Mouse (Mus musculus) embryonic facial prominence, embryonic 11.5 days (tissue): Measurements from ENCODE around the gene H2-Q6. TPM values are rescaled to one million over a fixed set of nuclear protein-coding genes. Genes with fewer than 3 reads are reported as not detected.
A peak's percentile ranks its signal among the peaks of the same experiment; 100 is the strongest.
"Not testable (repeated sequence)": the region's sequence is repeated elsewhere in the genome, so short reads cannot be mapped to it uniquely, and the experiment has no call there.

Experiments used
- ATAC-seq: fragments of 200-750 bp; cut with Nextera tagmentation; replicated peaks from 2 replicates; pipeline ENCODE4 v1.8.0; 2017; ENCODE audit warnings: low read depth; ENCODE audit not compliant: insufficient number of reproducible peaks, low FRiP score, low TSS enrichment
- DNase-seq: peaks from one replicate; pipeline ENCODE4 v3.0.0-alpha.2; 2015; ENCODE audit warnings: low spot score
- H3K27ac ChIP-seq: fragments of 300-500 bp; sonication (generic); replicated peaks from 2 replicates; pipeline ENCODE4 v1.5.1; 2014; ENCODE audit warnings: mild to moderate bottlenecking, low read depth, low read length, control low read depth
- H3K27me3 ChIP-seq: fragments of 300-500 bp; sonication (generic); 2 replicates; pipeline ENCODE4 v1.6.1; 2014; ENCODE audit warnings: mild to moderate bottlenecking, low read length, moderate library complexity, mixed read lengths; ENCODE audit not compliant: control insufficient read depth, insufficient read depth
- H3K36me3 ChIP-seq: fragments of 300-500 bp; sonication (generic); replicated peaks from 2 replicates; pipeline ENCODE4 v1.6.1; 2014; ENCODE audit warnings: low read depth, mild to moderate bottlenecking, low read length, moderate library complexity, mixed read lengths; ENCODE audit not compliant: control insufficient read depth, insufficient read depth
- H3K4me1 ChIP-seq: fragments of 300-500 bp; sonication (generic); 2 replicates; pipeline ENCODE4 v1.6.1; 2014; ENCODE audit warnings: low read length, mixed read lengths; ENCODE audit not compliant: control insufficient read depth, insufficient read depth
- H3K4me2 ChIP-seq: fragments of 300-500 bp; sonication (generic); 2 replicates; pipeline ENCODE4 v1.6.1; 2014; ENCODE audit warnings: low read depth, mild to moderate bottlenecking, control low read depth, low read length, moderate library complexity
- H3K4me3 ChIP-seq: fragments of 300-500 bp; sonication (generic); 2 replicates; pipeline ENCODE4 v1.5.1; 2014; ENCODE audit warnings: low read depth, low read length, control low read depth
- H3K9ac ChIP-seq: fragments of 300-500 bp; sonication (generic); replicated peaks from 2 replicates; pipeline ENCODE4 v1.6.1; 2014; ENCODE audit warnings: mild to moderate bottlenecking, control low read depth, low read length
- H3K9me3 ChIP-seq: fragments of 300-500 bp; sonication (generic); replicated peaks from 2 replicates; pipeline ENCODE4 v1.6.1; 2016; ENCODE audit warnings: mild to moderate bottlenecking, low read length, inconsistent platforms, mixed read lengths; ENCODE audit not compliant: control insufficient read depth
- WGBS: fragments of 180-500 bp; shearing (Covaris S2); extraction: QIAGEN DNeasy Blood & Tissue Kit; methylation state at CpG from one replicate; pipeline ENCODE4 v1.1.7; 2014; 5-methylcytosine and 5-hydroxymethylcytosine counted together
- polyA plus RNA-seq: library from polyadenylated mRNA; unstranded; fragments of >200 nt; fragmentation: Nextera tagmentation; extraction: Ambion mirVana; gene quantifications from 2 replicates; pipeline ENCODE4 v1.2.1, GENCODE M21; 2014

The H2-Q6 gene
- polyA plus RNA-seq, 1 experiment from 2014 or later, result 0.74 TPM

DNA sequence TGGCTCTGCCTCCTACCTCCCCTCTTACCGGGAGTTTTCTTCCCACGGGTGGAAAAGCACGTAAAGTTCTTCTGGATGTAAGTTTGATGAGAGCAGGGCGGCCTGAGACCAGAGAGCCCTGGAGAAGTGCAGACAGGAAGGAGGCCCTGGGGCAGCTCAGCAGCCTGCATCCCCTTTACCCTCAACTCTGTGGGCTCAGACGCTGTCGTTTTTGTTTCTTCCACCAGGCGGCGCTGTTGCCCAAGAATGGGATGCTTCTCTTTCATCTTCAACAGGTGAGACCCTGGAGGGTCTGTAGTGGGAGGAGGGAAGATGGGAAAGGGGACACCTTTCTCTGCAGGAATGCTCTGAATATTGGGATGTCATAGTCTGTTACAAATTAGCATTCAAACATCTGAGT is 41.0 kb downstream of the H2-Q6 start:
- DNase-seq, result peak; percentile 64
- H3K9me3 ChIP-seq, H3K36me3 ChIP-seq, ATAC-seq, H3K27ac ChIP-seq, H3K4me2 ChIP-seq, H3K4me1 ChIP-seq, H3K4me3 ChIP-seq, H3K9ac ChIP-seq: not testable (repeated sequence)
- H3K27me3 ChIP-seq, result peaks cover 16% of the 10 kb centered on the region
- WGBS, result 7% methylated on average over 8 of the region's 8 CpGs

DNA sequence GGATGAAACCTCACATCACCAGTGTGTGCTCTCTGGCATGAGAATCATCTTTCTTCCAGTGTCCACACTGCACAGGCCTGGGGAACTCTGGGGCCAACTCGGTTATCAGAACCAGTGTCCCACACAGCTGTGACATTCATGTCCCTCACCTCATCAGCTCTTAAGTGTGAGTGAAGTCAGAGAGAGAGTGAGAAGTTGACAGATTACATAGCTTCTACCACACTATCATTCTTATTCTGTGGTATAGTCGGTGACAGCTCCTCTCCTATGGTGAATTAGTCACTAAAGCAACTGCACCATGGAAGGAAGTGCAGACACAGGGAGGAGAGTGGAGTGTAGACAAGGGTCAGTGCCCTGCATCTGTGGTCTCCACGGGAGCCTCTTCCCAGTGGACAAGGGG is 44.3 kb downstream of the H2-Q6 start:
- H3K27ac ChIP-seq, H3K9ac ChIP-seq, H3K4me3 ChIP-seq, DNase-seq, H3K4me1 ChIP-seq, ATAC-seq, H3K9me3 ChIP-seq, H3K36me3 ChIP-seq, H3K4me2 ChIP-seq: not testable (repeated sequence)
- H3K27me3 ChIP-seq, result peaks cover 19% of the 10 kb centered on the region
- 73% methylated on average over 3 of the region's 3 CpGs for WGBS

DNA sequence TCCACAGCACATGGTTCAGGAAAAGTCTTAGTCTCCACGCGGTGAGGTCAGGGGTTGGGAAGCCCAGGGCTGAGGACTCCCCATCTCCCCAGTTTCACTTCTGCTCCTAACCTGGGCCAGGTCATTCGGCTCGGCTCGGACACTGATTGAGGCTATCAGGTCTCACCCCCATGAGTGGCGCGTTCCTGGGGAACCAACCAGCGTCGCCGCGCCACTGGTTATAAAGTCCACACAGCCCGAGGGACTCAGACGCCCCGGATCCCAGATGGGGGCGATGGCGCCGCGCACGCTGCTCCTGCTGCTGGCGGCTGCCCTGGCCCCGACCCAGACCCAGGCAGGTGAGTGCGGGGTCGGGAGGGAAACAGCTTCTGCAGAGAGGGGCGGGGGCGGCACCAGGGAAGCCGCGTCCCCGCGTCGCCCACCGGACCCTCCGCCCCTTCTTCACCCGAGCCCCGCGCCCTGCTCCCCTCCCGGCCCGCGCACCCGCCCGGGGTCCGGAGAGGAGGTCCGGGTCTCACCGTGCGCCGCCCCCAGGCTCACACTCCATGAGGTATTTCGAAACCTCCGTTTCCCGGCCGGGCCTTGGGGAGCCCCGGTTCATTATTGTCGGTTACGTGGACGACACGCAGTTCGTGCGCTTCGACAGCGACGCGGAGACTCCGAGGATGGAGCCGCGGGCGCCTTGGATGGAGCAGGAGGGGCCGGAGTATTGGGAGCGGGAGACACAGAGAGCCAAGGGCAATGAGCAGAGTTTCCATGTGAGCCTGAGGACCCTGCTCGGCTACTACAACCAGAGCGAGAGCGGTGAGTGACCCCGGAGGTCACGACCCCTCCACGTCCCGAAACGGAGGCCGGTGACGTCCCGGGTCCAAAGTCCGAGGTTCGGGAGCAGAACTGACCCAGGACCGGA is 45.4 kb downstream of the H2-Q6 start, which contains the start of gene H2-Q10:
H2-Q10 (plus strand) TSS at position 248 of the 910 bp plus-strand sequence.
- WGBS, result under 1% methylated on average over 76 of the region's 80 CpGs
- H3K9ac ChIP-seq, result peak within 1 kb of the TSS; percentile 22; the same call in 1 of the 2 replicates
- ATAC-seq, result 0 out of 2 replicates have a peak, but pooled peaks have one; percentile 39
- H3K27me3 ChIP-seq, result peaks cover 19% of the 10 kb centered on the region
- peaks cover 5% of the 10 kb centered on the region for H3K4me1 ChIP-seq
- no peak within 1 kb of the TSS for H3K27ac ChIP-seq
- H3K4me2 ChIP-seq, result peak within 1 kb of the TSS; percentile 73
- no peaks in the 10 kb centered on the region for H3K9me3 ChIP-seq
- peak; percentile 20 for DNase-seq
- H3K4me3 ChIP-seq, result peak within 1 kb of the TSS; percentile 39
- H3K36me3 ChIP-seq, result no peaks in the 10 kb centered on the region

Other genes with a start within 250 kb of the H2-Q6 start
- 6.1 and 7.9 TPM in 2 replicates for gene Aif1, start 248.8 kb upstream of the H2-Q6 start, polyA plus RNA-seq
- gene Lst1, start 236.4 kb upstream of the H2-Q6 start, polyA plus RNA-seq, result 3.8 and 6.1 TPM in 2 replicates
- gene Ltb, start 230.4 kb upstream of the H2-Q6 start, polyA plus RNA-seq, result 0.32 and 0.48 TPM in 2 replicates
- not detected in 2 replicates for gene Tnf, start 222.8 kb upstream of the H2-Q6 start, polyA plus RNA-seq
- gene Lta, start 219.5 kb upstream of the H2-Q6 start, polyA plus RNA-seq, result not detected in 2 replicates
- not detected in 2 replicates for gene Gm16181, start 204.0 kb upstream of the H2-Q6 start, polyA plus RNA-seq
- gene Atp6v1g2, start 191.2 kb upstream of the H2-Q6 start, polyA plus RNA-seq, result 6.2 and 7.9 TPM in 2 replicates
- gene Nfkbil1, start 189.1 kb upstream of the H2-Q6 start, polyA plus RNA-seq, result 3.1 and 4.0 TPM in 2 replicates
- 664 and 669 TPM in 2 replicates for gene Ddx39b, start 183.1 kb upstream of the H2-Q6 start, polyA plus RNA-seq
- 18.8 and 24.0 TPM in 2 replicates for gene H2-D1, start 162.1 kb upstream of the H2-Q6 start, polyA plus RNA-seq
- 0.08 TPM in 1 of 2 replicates, not detected in the other for gene H2-Q1, start 104.4 kb upstream of the H2-Q6 start, polyA plus RNA-seq
- gene H2-Q2, start 82.6 kb upstream of the H2-Q6 start, polyA plus RNA-seq, result 0.69 and 0.86 TPM in 2 replicates
- 1.0 and 1.1 TPM in 2 replicates for gene H2-Q4, start 45.2 kb upstream of the H2-Q6 start, polyA plus RNA-seq
- gene H2-Q7, start 14.3 kb downstream of the H2-Q6 start, polyA plus RNA-seq, result 8.4 and 8.8 TPM in 2 replicates
- 0.18 TPM in 2 replicates for gene H2-Q10, start 45.2 kb downstream of the H2-Q6 start, polyA plus RNA-seq
- gene Pou5f1, start 81.2 kb downstream of the H2-Q6 start, polyA plus RNA-seq, result 0.15 TPM in 1 of 2 replicates, not detected in the other
- gene Tcf19, start 92.0 kb downstream of the H2-Q6 start, polyA plus RNA-seq, result 59.0 and 62.2 TPM in 2 replicates
- gene Cchcr1, start 92.2 kb downstream of the H2-Q6 start, polyA plus RNA-seq, result 11.4 and 11.8 TPM in 2 replicates
- 0.60 and 1.0 TPM in 2 replicates for gene Psors1c2, start 108.4 kb downstream of the H2-Q6 start, polyA plus RNA-seq
- not detected in 2 replicates for gene Cdsn, start 127.3 kb downstream of the H2-Q6 start, polyA plus RNA-seq
- gene 2300002M23Rik, start 142.6 kb downstream of the H2-Q6 start, polyA plus RNA-seq, result not detected in 2 replicates
- not detected in 2 replicates for gene Sfta2, start 176.7 kb downstream of the H2-Q6 start, polyA plus RNA-seq
- gene Gm9573, start 201.8 kb downstream of the H2-Q6 start, polyA plus RNA-seq, result not detected in 2 replicates
- gene Mucl3, start 218.8 kb downstream of the H2-Q6 start, polyA plus RNA-seq, result 0.13 and 0.28 TPM in 2 replicates
- gene Vars2, start 242.7 kb downstream of the H2-Q6 start, polyA plus RNA-seq, result 9.1 and 10.4 TPM in 2 replicates
- 43.3 and 53.4 TPM in 2 replicates for gene Gtf2h4, start 248.9 kb downstream of the H2-Q6 start, polyA plus RNA-seq